Mouse (Mus musculus) hindbrain, embryonic 12.5 days (tissue): ENCODE results near the gene Nmt2. TPM values are rescaled to one million over a fixed set of nuclear protein-coding genes. Genes with fewer than 3 reads are reported as not detected.

Source experiments
- ATAC-seq: fragments of 200-750 bp; cut with Nextera tagmentation; 2 replicates; pipeline ENCODE4 v1.8.0; 2017; ENCODE audit warnings: moderate TSS enrichment; ENCODE audit not compliant: low FRiP score
- H3K27ac ChIP-seq: fragments of 300-500 bp; sonication (generic); 2 replicates; pipeline ENCODE4 v1.5.1; 2016; ENCODE audit warnings: mild to moderate bottlenecking
- H3K27me3 ChIP-seq: fragments of 300-500 bp; sonication (generic); 2 replicates; pipeline ENCODE4 v1.6.1; 2016; ENCODE audit warnings: mild to moderate bottlenecking
- H3K36me3 ChIP-seq: fragments of 300-500 bp; sonication (generic); 2 replicates; pipeline ENCODE4 v1.6.1; 2016; ENCODE audit warnings: mild to moderate bottlenecking
- H3K4me1 ChIP-seq: fragments of 300-500 bp; sonication (generic); 2 replicates; pipeline ENCODE4 v1.6.1; 2016
- H3K4me2 ChIP-seq: fragments of 300-500 bp; sonication (generic); replicated peaks from 2 replicates; pipeline ENCODE4 v1.6.1; 2016; ENCODE audit warnings: mild to moderate bottlenecking
- H3K4me3 ChIP-seq: fragments of 300-500 bp; sonication (generic); 2 replicates; pipeline ENCODE4 v1.5.1; 2016; ENCODE audit warnings: mild to moderate bottlenecking
- H3K9ac ChIP-seq: fragments of 300-500 bp; sonication (generic); 2 replicates; pipeline ENCODE4 v1.6.1; 2016; ENCODE audit warnings: mild to moderate bottlenecking, moderate library complexity
- H3K9me3 ChIP-seq: fragments of 300-500 bp; sonication (generic); replicated peaks from 2 replicates; pipeline ENCODE4 v1.6.1; 2016; ENCODE audit warnings: mild to moderate bottlenecking
- WGBS: fragments of 180-500 bp; shearing (Covaris S2); methylation state at CpG from one replicate; pipeline ENCODE4 v1.1.7; 2016; 5-methylcytosine and 5-hydroxymethylcytosine counted together
- polyA plus RNA-seq: library from polyadenylated mRNA; unstranded; fragments of >200 nt; fragmentation: Nextera tagmentation; extraction: Ambion mirVana; gene quantifications from 2 replicates; pipeline ENCODE4 v1.2.1, GENCODE M21; 2016

The Nmt2 gene
- polyA plus RNA-seq, 1 experiment from 2014 or later = 65.3 TPM

GRCm38 (mm10) chr2:3332056-3332455 lies 48.0 kb downstream of the Nmt2 start:
- H3K4me1 ChIP-seq = peaks cover 19% of the 10 kb centered on the region
- peak overlapping the region; percentile 57; the same call in 1 of the 2 replicates for H3K27ac ChIP-seq
- H3K9me3 ChIP-seq = no peaks in the 10 kb centered on the region
- peak overlapping the region; percentile 76 for H3K9ac ChIP-seq
- H3K27me3 ChIP-seq = 0 out of 2 replicates have a peak, but pooled peaks cover 4% of the 10 kb centered on the region
- peak overlapping the region; percentile 73 for H3K4me3 ChIP-seq
- no peak for ATAC-seq
- H3K4me2 ChIP-seq = peak overlapping the region; percentile 68
- peaks cover 13% of the 10 kb centered on the region; the same call in 1 of the 2 replicates for H3K36me3 ChIP-seq
- WGBS = 2% methylated on average over 21 of the region's 21 CpGs

GRCm38 (mm10) chr2:3332484-3333242 lies 48.7 kb downstream of the Nmt2 start, which contains the start of gene Rpp38:
Gene Rpp38, minus strand, starts transcription at chr2:3332643.
- Histone ChIP-seq H3K4me3 (peak within 1 kb of the TSS; percentile 73), H3K27ac (peak within 1 kb of the TSS; percentile 61; the same call in 1 of the 2 replicates), H3K4me1 (peaks cover 19% of the 10 kb centered on the region), H3K9ac (peak within 1 kb of the TSS; percentile 76), H3K36me3 (peaks cover 13% of the 10 kb centered on the region; the same call in 1 of the 2 replicates), H3K4me2 (peak within 1 kb of the TSS; percentile 68), H3K27me3 (peaks cover 8% of the 10 kb centered on the region; the same call in 1 of the 2 replicates), H3K9me3 (no peaks in the 10 kb centered on the region)
- WGBS = under 1% methylated on average over 45 of the region's 45 CpGs
- peak; percentile 99 for ATAC-seq

- Histone ChIP-seq H3K36me3 (peaks cover 7% of the 10 kb centered on the region; the same call in 1 of the 2 replicates), H3K9ac (no peak overlapping the region), H3K9me3 (no peaks in the 10 kb centered on the region), H3K4me1 (peaks cover 19% of the 10 kb centered on the region), H3K4me2 (no peak overlapping the region), H3K27ac (no peak overlapping the region), H3K27me3 (peaks cover 11% of the 10 kb centered on the region; the same call in 1 of the 2 replicates), H3K4me3 (no peak overlapping the region)
- no peak for ATAC-seq
- 91% methylated on average over 12 of the region's 12 CpGs for WGBS
Measured at GRCm38 (mm10) chr2:3333761-3334160, 49.7 kb downstream of the Nmt2 start.

GRCm38 (mm10) chr2:3335611-3336301 lies 51.7 kb downstream of the Nmt2 start, which contains the start of gene Acbd7:
Gene Acbd7, plus strand, starts transcription at chr2:3336168.
- no peaks in the 10 kb centered on the region for H3K9me3 ChIP-seq
- peak within 1 kb of the TSS; percentile 18 for H3K4me3 ChIP-seq
- 0 out of 2 replicates have a peak within 1 kb of the TSS, but pooled peaks have one; percentile 35 for H3K9ac ChIP-seq
- H3K4me1 ChIP-seq = peaks cover 17% of the 10 kb centered on the region
- no peaks in the 10 kb centered on the region for H3K36me3 ChIP-seq
- WGBS = 6% methylated on average over 20 of the region's 20 CpGs
- H3K27ac ChIP-seq = no peak within 1 kb of the TSS
- ATAC-seq = no peak
- H3K27me3 ChIP-seq = peaks cover 11% of the 10 kb centered on the region; the same call in 1 of the 2 replicates
- peak within 1 kb of the TSS; percentile 43 for H3K4me2 ChIP-seq

- ATAC-seq = no peak
- 78% methylated on average over 4 of the region's 4 CpGs for WGBS
Measured at GRCm38 (mm10) chr2:3348422-3348821, 64.4 kb downstream of the Nmt2 start.

GRCm38 (mm10) chr2:3348919-3349318 lies 64.9 kb downstream of the Nmt2 start:
- 22% methylated on average over 3 of the region's 3 CpGs for WGBS
- Histone ChIP-seq H3K4me1 (no peaks in the 10 kb centered on the region), H3K36me3 (no peaks in the 10 kb centered on the region), H3K4me3 (no peak overlapping the region), H3K9ac (no peak overlapping the region), H3K27me3 (no peaks in the 10 kb centered on the region), H3K4me2 (no peak overlapping the region), H3K27ac (no peak overlapping the region), H3K9me3 (no peaks in the 10 kb centered on the region)
- ATAC-seq = no peak

More at GRCm38 (mm10) chr2:3348422-3348821, 64.4 kb downstream of the Nmt2 start:
- no peak overlapping the region for H3K4me2 ChIP-seq
- H3K4me1 ChIP-seq = no peaks in the 10 kb centered on the region
- no peak overlapping the region for H3K9ac ChIP-seq
- no peaks in the 10 kb centered on the region for H3K27me3 ChIP-seq
- H3K36me3 ChIP-seq = no peaks in the 10 kb centered on the region
- H3K4me3 ChIP-seq = no peak overlapping the region
- H3K9me3 ChIP-seq = no peaks in the 10 kb centered on the region
- H3K27ac ChIP-seq = no peak overlapping the region

GRCm38 (mm10) chr2:3353160-3353559 lies 69.1 kb downstream of the Nmt2 start:
- Histone ChIP-seq H3K4me2 (no peak overlapping the region), H3K27ac (no peak overlapping the region), H3K27me3 (no peaks in the 10 kb centered on the region), H3K4me3 (no peak overlapping the region), H3K36me3 (no peaks in the 10 kb centered on the region), H3K4me1 (no peaks in the 10 kb centered on the region), H3K9me3 (no peaks in the 10 kb centered on the region), H3K9ac (no peak overlapping the region)
- no peak for ATAC-seq

- H3K27me3 ChIP-seq = no peaks in the 10 kb centered on the region
- no peaks in the 10 kb centered on the region for H3K4me1 ChIP-seq
- H3K9me3 ChIP-seq = no peaks in the 10 kb centered on the region
- ATAC-seq = no peak
- no peak overlapping the region for H3K27ac ChIP-seq
- no peak overlapping the region for H3K4me2 ChIP-seq
- WGBS = 88% methylated on average over 8 of the region's 8 CpGs
- H3K9ac ChIP-seq = no peak overlapping the region
- no peak overlapping the region for H3K4me3 ChIP-seq
- H3K36me3 ChIP-seq = no peaks in the 10 kb centered on the region
Measured at GRCm38 (mm10) chr2:3355793-3356192, 71.8 kb downstream of the Nmt2 start.

GRCm38 (mm10) chr2:3356311-3356710 lies 72.3 kb downstream of the Nmt2 start:
- no peak overlapping the region for H3K9ac ChIP-seq
- 82% methylated on average over 3 of the region's 3 CpGs for WGBS

GRCm38 (mm10) chr2:3357887-3358286 lies 73.9 kb downstream of the Nmt2 start:
- 77% methylated on average over 3 of the region's 3 CpGs for WGBS
- no peaks in the 10 kb centered on the region for H3K36me3 ChIP-seq
- H3K4me1 ChIP-seq = no peaks in the 10 kb centered on the region
- H3K9ac ChIP-seq = no peak overlapping the region
- H3K27me3 ChIP-seq = no peaks in the 10 kb centered on the region
- no peak overlapping the region for H3K27ac ChIP-seq
- no peak overlapping the region for H3K4me3 ChIP-seq
- H3K4me2 ChIP-seq = no peak overlapping the region
- ATAC-seq = no peak
- no peaks in the 10 kb centered on the region for H3K9me3 ChIP-seq

More at GRCm38 (mm10) chr2:3356311-3356710, 72.3 kb downstream of the Nmt2 start:
- ATAC-seq = no peak
- Histone ChIP-seq H3K9me3 (no peaks in the 10 kb centered on the region), H3K27ac (no peak overlapping the region), H3K27me3 (no peaks in the 10 kb centered on the region), H3K4me1 (no peaks in the 10 kb centered on the region), H3K4me3 (no peak overlapping the region), H3K4me2 (no peak overlapping the region), H3K36me3 (no peaks in the 10 kb centered on the region)

GRCm38 (mm10) chr2:3361067-3361466 lies 77.1 kb downstream of the Nmt2 start:
- H3K4me1 ChIP-seq = no peaks in the 10 kb centered on the region
- no peak overlapping the region for H3K27ac ChIP-seq
- H3K9me3 ChIP-seq = no peaks in the 10 kb centered on the region
- WGBS = 83% methylated on average over 3 of the region's 3 CpGs
- H3K4me3 ChIP-seq = no peak overlapping the region
- no peaks in the 10 kb centered on the region for H3K36me3 ChIP-seq
- no peak overlapping the region for H3K9ac ChIP-seq
- ATAC-seq = no peak
- no peak overlapping the region for H3K4me2 ChIP-seq
- no peaks in the 10 kb centered on the region for H3K27me3 ChIP-seq

GRCm38 (mm10) chr2:3365127-3365526 lies 81.1 kb downstream of the Nmt2 start:
- no peaks in the 10 kb centered on the region for H3K4me1 ChIP-seq
- 73% methylated on average over 4 of the region's 4 CpGs for WGBS
- H3K4me2 ChIP-seq = no peak overlapping the region
- no peaks in the 10 kb centered on the region for H3K9me3 ChIP-seq
- no peak overlapping the region for H3K4me3 ChIP-seq
- no peaks in the 10 kb centered on the region for H3K36me3 ChIP-seq
- no peak overlapping the region for H3K9ac ChIP-seq
- ATAC-seq = no peak
- H3K27ac ChIP-seq = no peak overlapping the region
- H3K27me3 ChIP-seq = no peaks in the 10 kb centered on the region
